Mouse (Mus musculus) neural tube, embryonic 15.5 days (tissue): Measurements from ENCODE around the gene Col27a1. TPM values are rescaled to one million over a fixed set of nuclear protein-coding genes. Genes with fewer than 3 reads are reported as not detected.
A peak's percentile ranks its signal among the peaks of the same experiment; 100 is the strongest.

ENCODE experiments used
- ATAC-seq: fragments of 200-750 bp; cut with Nextera tagmentation; 2 replicates; pipeline ENCODE4 v1.8.0; 2017; ENCODE audit warnings: mild to moderate bottlenecking, moderate TSS enrichment, moderate library complexity; ENCODE audit not compliant: low FRiP score
- H3K27ac ChIP-seq: fragments of 300-500 bp; sonication (generic); replicated peaks from 2 replicates; pipeline ENCODE4 v1.5.1; 2015; ENCODE audit warnings: mild to moderate bottlenecking, inconsistent platforms
- H3K27me3 ChIP-seq: fragments of 300-500 bp; sonication (generic); replicated peaks from 2 replicates; pipeline ENCODE4 v1.6.1; 2015; ENCODE audit warnings: inconsistent platforms
- H3K36me3 ChIP-seq: fragments of 300-500 bp; sonication (generic); 2 replicates; pipeline ENCODE4 v1.6.1; 2015; ENCODE audit warnings: inconsistent platforms
- H3K4me1 ChIP-seq: fragments of 300-500 bp; sonication (generic); 2 replicates; pipeline ENCODE4 v1.6.1; 2015; ENCODE audit warnings: inconsistent platforms
- H3K4me2 ChIP-seq: fragments of 300-500 bp; sonication (generic); 2 replicates; pipeline ENCODE4 v1.6.1; 2015; ENCODE audit warnings: inconsistent platforms, mild to moderate bottlenecking, moderate library complexity
- H3K4me3 ChIP-seq: fragments of 300-500 bp; sonication (generic); replicated peaks from 2 replicates; pipeline ENCODE4 v1.5.1; 2015; ENCODE audit warnings: mild to moderate bottlenecking, inconsistent platforms
- H3K9ac ChIP-seq: fragments of 300-500 bp; sonication (generic); replicated peaks from 2 replicates; pipeline ENCODE4 v1.6.1; 2015; ENCODE audit warnings: mild to moderate bottlenecking, inconsistent platforms
- H3K9me3 ChIP-seq: fragments of 300-500 bp; sonication (generic); replicated peaks from 2 replicates; pipeline ENCODE4 v1.6.1; 2016; ENCODE audit warnings: inconsistent platforms
- WGBS: fragments of 180-500 bp; shearing (Covaris S2); methylation state at CpG from one replicate; pipeline ENCODE4 v1.1.7; 2015; ENCODE audit warnings: mixed read lengths; 5-methylcytosine and 5-hydroxymethylcytosine counted together
- polyA plus RNA-seq: library from polyadenylated mRNA; unstranded; fragments of >200 nt; fragmentation: Nextera tagmentation; extraction: Ambion mirVana; gene quantifications from 2 replicates; pipeline ENCODE4 v1.2.1, GENCODE M21; 2015

The Col27a1 gene
- polyA plus RNA-seq, 1 experiment from 2014 or later = 2.8 TPM

DNA sequence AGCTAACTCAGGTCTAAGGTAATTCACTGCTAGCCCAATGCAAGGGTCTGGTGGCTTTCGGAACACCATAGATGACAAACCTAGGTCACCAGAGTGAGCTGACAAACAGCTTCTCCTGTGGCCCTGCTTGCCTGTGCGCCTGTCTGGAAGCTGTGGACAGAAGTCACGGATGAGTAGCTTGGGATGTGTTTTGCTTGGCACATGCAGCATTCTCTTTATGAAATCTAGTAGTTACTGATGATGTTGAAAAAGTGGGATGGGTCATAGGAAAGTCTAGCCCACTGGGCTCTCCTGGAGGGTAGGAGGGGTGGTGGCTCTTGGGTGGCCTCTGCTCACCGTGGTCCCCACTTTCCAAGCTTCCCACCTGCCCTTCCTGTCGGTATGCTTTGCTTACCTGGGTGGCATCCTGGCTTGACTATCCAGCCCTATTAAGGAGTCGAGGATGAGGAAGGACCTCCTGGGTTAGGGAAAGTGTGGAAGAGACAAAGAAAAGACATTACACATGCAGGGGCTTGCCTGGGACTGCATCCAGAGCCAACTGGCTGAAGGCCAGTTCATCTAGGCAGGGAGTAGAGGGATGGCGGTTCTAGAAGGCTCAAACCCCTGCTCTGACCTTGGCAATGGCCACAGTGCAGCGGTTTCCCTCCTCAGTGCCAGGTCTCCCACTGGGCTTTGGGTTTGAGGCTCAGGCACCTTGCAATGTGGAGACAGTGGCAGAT lies 12.5 kb downstream of the Col27a1 start:
- Histone ChIP-seq H3K9me3 (no peaks in the 10 kb centered on the region), H3K4me3 (no peak overlapping the region), H3K27me3 (no peaks in the 10 kb centered on the region), H3K36me3 (no peaks in the 10 kb centered on the region), H3K4me2 (no peak overlapping the region), H3K9ac (no peak overlapping the region), H3K27ac (peak overlapping the region; percentile 25; the same call in 1 of the 2 replicates), H3K4me1 (peaks cover 55% of the 10 kb centered on the region)
- ATAC-seq = peak; percentile 56; the same call in 1 of the 2 replicates
- WGBS = 65% methylated on average over 8 of the region's 8 CpGs

DNA sequence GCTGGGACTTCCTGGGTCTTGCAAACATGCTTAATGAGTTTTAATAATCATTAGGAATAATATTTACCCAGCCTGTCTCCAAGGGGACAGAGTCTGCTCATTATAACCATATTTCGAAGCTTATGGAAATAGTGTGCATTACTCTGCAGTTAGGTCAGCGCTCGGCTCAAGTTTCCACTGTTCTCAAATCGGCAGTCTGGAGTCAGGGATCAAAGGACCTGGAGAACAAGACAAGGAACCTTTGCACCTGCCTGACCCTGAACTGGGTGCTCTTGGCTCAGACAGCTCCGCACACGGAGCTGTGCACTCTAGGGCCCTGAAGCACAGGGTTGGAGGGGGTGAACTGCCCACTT lies 13.1 kb downstream of the Col27a1 start:
- H3K4me1 ChIP-seq = peaks cover 55% of the 10 kb centered on the region
- 76% methylated on average over 6 of the region's 6 CpGs for WGBS

DNA sequence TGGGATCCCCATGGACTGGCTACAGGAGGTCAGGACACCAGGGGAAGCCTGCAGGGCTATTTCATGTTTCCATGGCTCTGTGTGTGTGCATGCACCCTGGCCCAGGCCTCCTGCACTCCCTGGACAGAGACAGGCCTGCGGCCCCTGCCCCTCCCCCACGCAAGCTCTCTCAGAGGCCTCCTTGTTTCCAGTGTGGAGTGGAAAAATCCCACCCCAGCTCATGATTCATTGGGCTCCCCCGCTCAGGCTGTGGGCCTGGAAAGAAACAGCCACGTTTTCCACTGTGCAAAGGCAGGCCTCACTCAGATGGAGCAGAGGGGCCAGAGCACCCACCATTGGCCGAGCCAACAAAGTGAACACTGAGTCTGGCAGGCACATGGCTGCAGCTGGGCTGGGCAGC lies 15.1 kb downstream of the Col27a1 start:
- Histone ChIP-seq H3K36me3 (no peaks in the 10 kb centered on the region), H3K4me3 (no peak overlapping the region), H3K4me2 (no peak overlapping the region), H3K27me3 (no peaks in the 10 kb centered on the region), H3K4me1 (peaks cover 61% of the 10 kb centered on the region), H3K9me3 (no peaks in the 10 kb centered on the region), H3K9ac (no peak overlapping the region), H3K27ac (peak overlapping the region; percentile 33)
- peak; percentile 27; the same call in 1 of the 2 replicates for ATAC-seq
- 45% methylated on average over 5 of the region's 5 CpGs for WGBS

More for the DNA sequence above, 13.1 kb downstream of the Col27a1 start:
- Histone ChIP-seq H3K36me3 (no peaks in the 10 kb centered on the region), H3K4me2 (no peak overlapping the region), H3K9me3 (no peaks in the 10 kb centered on the region), H3K4me3 (no peak overlapping the region), H3K9ac (no peak overlapping the region), H3K27me3 (no peaks in the 10 kb centered on the region), H3K27ac (0 out of 2 replicates have a peak overlapping the region, but pooled peaks have one; percentile 25)
- ATAC-seq = no peak

DNA sequence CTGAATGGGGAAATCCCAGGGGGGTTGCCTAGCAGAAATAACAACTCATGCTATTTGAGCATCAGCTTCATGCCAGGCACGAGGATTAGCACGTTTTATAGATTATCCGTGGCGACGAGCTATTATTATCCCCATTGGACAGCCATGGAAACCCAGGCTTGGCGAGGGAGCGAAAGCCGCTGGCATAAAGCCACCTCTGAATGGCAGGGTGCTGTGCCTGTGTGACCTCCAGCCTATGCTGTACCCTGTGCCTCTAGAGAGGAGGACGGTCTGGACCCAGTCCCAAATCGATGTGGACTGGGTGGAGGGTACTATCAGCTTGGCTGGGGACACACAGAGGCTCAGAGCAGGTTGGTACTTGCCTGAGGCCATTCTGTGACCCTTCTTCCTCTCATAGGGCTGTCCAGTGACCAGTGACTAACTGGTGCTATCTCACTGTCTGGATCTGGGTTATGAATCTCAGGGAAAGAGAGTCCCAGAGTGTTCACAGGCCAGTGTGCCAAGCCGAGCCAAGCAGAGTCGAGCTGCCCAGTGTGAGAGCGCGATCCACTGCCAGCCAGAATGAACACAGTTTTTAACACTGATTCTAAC lies 16.3 kb downstream of the Col27a1 start:
- Histone ChIP-seq H3K4me1 (peaks cover 59% of the 10 kb centered on the region), H3K9me3 (no peaks in the 10 kb centered on the region), H3K36me3 (no peaks in the 10 kb centered on the region), H3K27ac (peak overlapping the region; percentile 64), H3K4me2 (no peak overlapping the region), H3K4me3 (no peak overlapping the region), H3K27me3 (no peaks in the 10 kb centered on the region), H3K9ac (no peak overlapping the region)
- WGBS = 36% methylated on average over 14 of the region's 14 CpGs
- peak; percentile 50 for ATAC-seq

DNA sequence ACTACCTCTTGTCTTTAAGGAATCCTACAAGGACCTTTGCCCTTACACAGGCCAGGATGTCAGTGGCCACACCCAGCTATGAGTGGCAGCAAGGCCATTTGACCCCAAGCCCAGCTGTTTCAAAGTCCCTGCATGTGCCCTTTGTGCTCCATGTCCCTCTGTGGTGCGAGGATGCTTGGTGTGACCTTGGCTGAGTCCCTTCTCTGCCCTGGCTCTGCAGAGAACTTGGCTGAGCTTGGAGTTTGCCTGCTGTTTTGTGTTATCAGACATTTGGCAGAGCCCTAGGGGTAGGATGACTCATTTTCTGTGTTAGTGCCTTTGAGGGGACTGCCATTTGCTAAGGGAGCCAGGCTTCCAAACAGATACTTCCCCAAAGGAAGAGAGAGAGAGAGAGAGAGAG lies 17.3 kb downstream of the Col27a1 start:
- H3K4me1 ChIP-seq = peaks cover 49% of the 10 kb centered on the region
- H3K9ac ChIP-seq = no peak overlapping the region
- no peaks in the 10 kb centered on the region for H3K36me3 ChIP-seq
- no peaks in the 10 kb centered on the region for H3K9me3 ChIP-seq
- WGBS = 66% methylated on average over 1 of the region's 1 CpGs
- no peak overlapping the region for H3K4me2 ChIP-seq
- H3K27ac ChIP-seq = peak overlapping the region; percentile 64; the same call in 1 of the 2 replicates
- H3K27me3 ChIP-seq = no peaks in the 10 kb centered on the region
- no peak overlapping the region for H3K4me3 ChIP-seq
- no peak for ATAC-seq

DNA sequence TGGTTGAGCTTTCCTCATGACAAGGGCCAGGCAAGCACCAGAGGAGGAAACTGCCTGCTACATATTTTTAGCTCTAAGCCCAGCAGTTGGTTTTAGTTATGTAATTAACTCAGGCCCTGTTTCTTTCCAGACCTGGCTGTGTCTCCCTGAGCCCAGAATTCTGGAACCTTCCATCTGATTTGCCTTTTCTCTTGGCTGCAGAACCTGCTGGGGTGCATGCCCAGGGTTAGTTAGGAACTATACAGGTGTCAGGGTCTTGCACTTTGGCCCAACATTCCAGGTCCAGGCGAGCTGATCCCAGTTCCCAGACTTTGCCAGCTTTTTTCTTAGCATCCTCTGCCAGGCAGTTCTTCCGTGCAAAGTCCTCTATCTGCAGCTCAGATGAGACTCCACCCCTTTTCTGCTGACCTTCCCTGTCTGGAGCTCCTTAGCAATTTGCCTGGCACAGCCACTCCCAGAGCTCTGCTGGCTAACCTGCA lies 18.8 kb downstream of the Col27a1 start:
- 72% methylated on average over 2 of the region's 2 CpGs for WGBS
- Histone ChIP-seq H3K27ac (no peak overlapping the region), H3K9me3 (no peaks in the 10 kb centered on the region), H3K4me2 (no peak overlapping the region), H3K27me3 (no peaks in the 10 kb centered on the region), H3K36me3 (no peaks in the 10 kb centered on the region), H3K9ac (no peak overlapping the region), H3K4me3 (no peak overlapping the region), H3K4me1 (peaks cover 36% of the 10 kb centered on the region)
- ATAC-seq = no peak

DNA sequence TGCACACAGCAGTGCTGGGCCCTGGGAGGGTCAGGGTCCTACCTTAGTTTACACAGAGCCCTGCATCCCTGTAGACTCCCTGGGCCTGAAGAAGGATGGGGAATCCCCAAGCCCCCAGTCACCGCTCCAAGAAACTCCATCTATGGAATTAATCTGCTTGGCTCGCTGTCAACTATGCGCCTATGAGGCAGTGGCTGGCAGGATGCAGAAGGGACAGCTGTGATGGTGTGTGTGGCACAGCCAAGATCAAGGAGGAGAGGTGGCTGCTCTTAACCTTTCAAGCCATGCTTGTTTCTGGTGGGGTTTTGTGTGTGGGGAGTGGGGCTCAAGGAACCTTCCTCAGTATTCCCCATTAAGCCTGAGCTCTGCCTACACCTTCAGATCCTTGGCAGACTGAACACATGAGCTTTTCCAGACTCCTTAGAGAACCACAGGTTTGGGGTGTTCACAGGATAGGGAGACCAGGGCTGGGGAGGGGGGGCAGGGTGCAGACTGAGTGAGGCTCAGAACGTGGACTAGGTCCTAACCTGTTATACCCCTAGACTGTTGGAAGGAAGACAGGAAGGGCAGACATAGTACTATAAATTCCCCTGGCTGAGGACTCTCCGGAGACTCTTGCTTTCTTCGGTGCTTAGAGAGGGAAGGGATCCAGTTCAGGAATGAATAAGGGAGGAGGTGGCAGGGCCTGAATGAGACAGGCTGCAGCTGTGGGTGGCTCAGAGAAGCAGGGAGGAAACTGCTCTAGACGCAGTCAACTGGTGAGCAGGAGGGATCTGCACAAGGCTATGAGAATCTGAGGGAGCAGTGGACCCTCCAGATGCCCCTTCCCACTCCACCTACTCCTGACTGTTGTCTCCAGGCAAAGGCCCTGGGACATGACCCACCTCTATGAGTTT lies 20.0 kb downstream of the Col27a1 start:
- Histone ChIP-seq H3K27ac (no peak overlapping the region), H3K27me3 (no peaks in the 10 kb centered on the region), H3K4me2 (no peak overlapping the region), H3K36me3 (no peaks in the 10 kb centered on the region), H3K9ac (no peak overlapping the region), H3K9me3 (no peaks in the 10 kb centered on the region), H3K4me3 (no peak overlapping the region), H3K4me1 (peaks cover 38% of the 10 kb centered on the region)
- WGBS = 63% methylated on average over 7 of the region's 7 CpGs
- no peak for ATAC-seq

DNA sequence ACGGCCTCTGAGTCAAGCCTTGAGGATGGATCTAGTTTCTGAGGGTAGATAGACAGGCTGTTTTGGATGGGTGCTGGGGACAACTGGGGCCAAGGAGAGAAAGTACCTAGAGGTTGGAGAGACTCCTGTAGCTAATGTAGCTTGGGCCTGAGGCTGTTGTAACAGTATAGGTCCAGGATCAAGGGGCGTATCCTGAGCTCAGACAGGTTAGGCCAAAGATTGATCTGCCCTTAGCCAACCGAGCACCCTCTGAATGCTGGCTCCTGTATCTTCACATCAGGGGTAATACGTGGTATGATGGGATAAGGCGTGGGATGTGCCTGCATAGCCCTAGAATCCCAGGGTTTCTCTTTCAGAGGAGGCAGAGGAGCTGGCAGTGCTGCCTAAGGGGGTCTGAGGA lies 21.0 kb downstream of the Col27a1 start:
- 95% methylated on average over 5 of the region's 5 CpGs for WGBS
- Histone ChIP-seq H3K4me2 (no peak overlapping the region), H3K9me3 (no peaks in the 10 kb centered on the region), H3K36me3 (no peaks in the 10 kb centered on the region), H3K27ac (no peak overlapping the region), H3K4me3 (no peak overlapping the region), H3K9ac (no peak overlapping the region), H3K4me1 (peaks cover 27% of the 10 kb centered on the region), H3K27me3 (no peaks in the 10 kb centered on the region)
- ATAC-seq = no peak

DNA sequence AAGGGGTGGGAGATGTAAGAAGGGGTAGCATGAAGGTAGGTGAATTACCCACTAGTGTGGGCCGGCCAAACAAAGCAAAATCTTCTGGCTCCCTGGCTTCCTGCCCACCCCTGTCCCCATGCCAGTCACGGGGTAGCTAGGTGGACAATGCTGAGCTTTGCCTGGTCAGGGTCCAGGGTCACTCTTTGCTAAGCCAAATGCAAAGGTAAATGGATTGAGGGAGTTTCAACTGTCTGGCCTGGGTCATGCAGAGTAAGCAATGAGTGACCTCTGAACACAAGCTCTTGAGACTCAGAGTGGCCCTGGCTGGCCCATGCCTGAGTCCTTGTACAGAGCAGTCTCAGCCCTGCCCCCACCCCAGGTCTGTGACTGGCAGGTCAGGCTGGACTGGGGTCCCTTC lies 22.4 kb downstream of the Col27a1 start:
- Histone ChIP-seq H3K4me2 (no peak overlapping the region), H3K9me3 (no peaks in the 10 kb centered on the region), H3K9ac (no peak overlapping the region), H3K4me3 (no peak overlapping the region), H3K27ac (no peak overlapping the region), H3K4me1 (peaks cover 14% of the 10 kb centered on the region), H3K27me3 (no peaks in the 10 kb centered on the region), H3K36me3 (no peaks in the 10 kb centered on the region)
- 65% methylated on average over 2 of the region's 2 CpGs for WGBS
- ATAC-seq = no peak

DNA sequence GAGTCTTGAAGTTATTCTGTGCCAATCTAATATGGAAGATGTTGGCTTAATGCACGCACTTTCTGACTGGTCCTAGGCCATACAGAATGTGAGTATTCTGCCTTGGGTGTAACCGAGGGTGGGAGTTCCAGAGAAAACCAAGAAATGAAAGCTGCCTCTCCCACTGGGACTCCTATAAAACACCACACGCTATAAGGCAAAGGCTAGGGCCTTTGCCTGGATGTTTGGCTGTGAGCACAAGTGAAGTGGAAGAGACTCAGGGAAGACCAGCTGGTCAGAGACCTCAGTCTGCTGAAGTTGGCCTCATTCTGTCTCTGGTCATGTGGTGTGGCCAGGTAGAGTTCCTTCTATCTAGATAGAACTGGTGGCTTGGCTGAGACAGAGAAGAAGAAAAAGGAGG lies 23.4 kb downstream of the Col27a1 start:
- no peak overlapping the region for H3K27ac ChIP-seq
- no peak overlapping the region for H3K4me3 ChIP-seq
- H3K9me3 ChIP-seq = no peaks in the 10 kb centered on the region
- no peaks in the 10 kb centered on the region for H3K27me3 ChIP-seq
- H3K9ac ChIP-seq = no peak overlapping the region
- 78% methylated on average over 3 of the region's 3 CpGs for WGBS
- H3K36me3 ChIP-seq = no peaks in the 10 kb centered on the region
- no peak overlapping the region for H3K4me2 ChIP-seq
- no peak for ATAC-seq
- peaks cover 14% of the 10 kb centered on the region for H3K4me1 ChIP-seq

DNA sequence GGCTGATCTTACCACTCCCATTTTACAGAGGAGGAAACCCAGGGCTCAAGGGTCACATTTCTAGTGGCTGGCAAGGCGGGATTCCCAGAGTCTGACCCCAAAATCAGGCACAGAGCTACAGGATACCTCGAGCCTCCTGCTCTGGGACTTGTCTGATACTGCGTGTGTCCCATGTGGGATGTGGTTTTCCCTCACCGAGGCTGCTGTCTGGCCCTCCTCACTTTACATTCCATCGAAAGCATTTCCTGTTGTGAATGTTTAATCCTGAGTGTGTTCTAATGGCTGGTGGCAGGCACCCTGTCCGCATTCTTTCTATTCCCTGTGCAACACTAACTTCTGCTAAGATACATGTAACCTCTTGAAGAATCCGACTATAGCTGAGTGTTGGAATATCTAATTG lies 24.3 kb downstream of the Col27a1 start:
- Histone ChIP-seq H3K27ac (no peak overlapping the region), H3K9me3 (no peaks in the 10 kb centered on the region), H3K9ac (no peak overlapping the region), H3K36me3 (no peaks in the 10 kb centered on the region), H3K4me3 (no peak overlapping the region), H3K4me2 (no peak overlapping the region), H3K4me1 (peaks cover 14% of the 10 kb centered on the region), H3K27me3 (no peaks in the 10 kb centered on the region)
- ATAC-seq = no peak
- WGBS = 57% methylated on average over 7 of the region's 7 CpGs
